Mouse (Mus musculus) embryonic facial prominence, embryonic 11.5 days (tissue): ENCODE data around the gene Nectin2. TPM values are rescaled to one million over a fixed set of nuclear protein-coding genes. Genes with fewer than 3 reads are reported as not detected.

ENCODE experiments used
- ATAC-seq: fragments of 200-750 bp; cut with Nextera tagmentation; replicated peaks from 2 replicates; pipeline ENCODE4 v1.8.0; 2017; ENCODE audit warnings: low read depth; ENCODE audit not compliant: insufficient number of reproducible peaks, low FRiP score, low TSS enrichment
- DNase-seq: peaks from one replicate; pipeline ENCODE4 v3.0.0-alpha.2; 2015; ENCODE audit warnings: low spot score
- H3K27ac ChIP-seq: fragments of 300-500 bp; sonication (generic); replicated peaks from 2 replicates; pipeline ENCODE4 v1.5.1; 2014; ENCODE audit warnings: mild to moderate bottlenecking, low read depth, low read length, control low read depth
- H3K27me3 ChIP-seq: fragments of 300-500 bp; sonication (generic); 2 replicates; pipeline ENCODE4 v1.6.1; 2014; ENCODE audit warnings: mild to moderate bottlenecking, low read length, moderate library complexity, mixed read lengths; ENCODE audit not compliant: control insufficient read depth, insufficient read depth
- H3K36me3 ChIP-seq: fragments of 300-500 bp; sonication (generic); replicated peaks from 2 replicates; pipeline ENCODE4 v1.6.1; 2014; ENCODE audit warnings: low read depth, mild to moderate bottlenecking, low read length, moderate library complexity, mixed read lengths; ENCODE audit not compliant: control insufficient read depth, insufficient read depth
- H3K4me1 ChIP-seq: fragments of 300-500 bp; sonication (generic); 2 replicates; pipeline ENCODE4 v1.6.1; 2014; ENCODE audit warnings: low read length, mixed read lengths; ENCODE audit not compliant: control insufficient read depth, insufficient read depth
- H3K4me2 ChIP-seq: fragments of 300-500 bp; sonication (generic); 2 replicates; pipeline ENCODE4 v1.6.1; 2014; ENCODE audit warnings: low read depth, mild to moderate bottlenecking, control low read depth, low read length, moderate library complexity
- H3K4me3 ChIP-seq: fragments of 300-500 bp; sonication (generic); 2 replicates; pipeline ENCODE4 v1.5.1; 2014; ENCODE audit warnings: low read depth, low read length, control low read depth
- H3K9ac ChIP-seq: fragments of 300-500 bp; sonication (generic); replicated peaks from 2 replicates; pipeline ENCODE4 v1.6.1; 2014; ENCODE audit warnings: mild to moderate bottlenecking, control low read depth, low read length
- H3K9me3 ChIP-seq: fragments of 300-500 bp; sonication (generic); replicated peaks from 2 replicates; pipeline ENCODE4 v1.6.1; 2016; ENCODE audit warnings: mild to moderate bottlenecking, low read length, inconsistent platforms, mixed read lengths; ENCODE audit not compliant: control insufficient read depth
- WGBS: fragments of 180-500 bp; shearing (Covaris S2); extraction: QIAGEN DNeasy Blood & Tissue Kit; methylation state at CpG from one replicate; pipeline ENCODE4 v1.1.7; 2014; 5-methylcytosine and 5-hydroxymethylcytosine counted together
- polyA plus RNA-seq: library from polyadenylated mRNA; unstranded; fragments of >200 nt; fragmentation: Nextera tagmentation; extraction: Ambion mirVana; gene quantifications from 2 replicates; pipeline ENCODE4 v1.2.1, GENCODE M21; 2014

The Nectin2 gene
- polyA plus RNA-seq, 1 experiment from 2014 or later, result 69.8 TPM

GRCm38 (mm10) chr7:19705271-19705670 lies 45.0 kb downstream of the Nectin2 start:
- Histone ChIP-seq H3K4me3 (no peak overlapping the region), H3K4me1 (0 out of 2 replicates have a peak, but pooled peaks cover 3% of the 10 kb centered on the region), H3K36me3 (peaks cover 3% of the 10 kb centered on the region), H3K9me3 (no peaks in the 10 kb centered on the region), H3K27me3 (no peaks in the 10 kb centered on the region), H3K4me2 (no peak overlapping the region), H3K9ac (no peak overlapping the region), H3K27ac (no peak overlapping the region)
- 92% methylated on average over 7 of the region's 7 CpGs for WGBS
- DNase-seq, result no peak
- no peak for ATAC-seq

GRCm38 (mm10) chr7:19704475-19704874 lies 45.8 kb downstream of the Nectin2 start:
- Histone ChIP-seq H3K4me1 (peaks cover 3% of the 10 kb centered on the region; the same call in 1 of the 2 replicates), H3K27me3 (no peaks in the 10 kb centered on the region), H3K9me3 (no peaks in the 10 kb centered on the region), H3K9ac (no peak overlapping the region), H3K27ac (no peak overlapping the region), H3K4me2 (no peak overlapping the region), H3K4me3 (no peak overlapping the region), H3K36me3 (peaks cover 3% of the 10 kb centered on the region)
- DNase-seq (no peak), ATAC-seq (no peak)
- 92% methylated on average over 4 of the region's 4 CpGs for whole genome bisulfite sequencing

GRCm38 (mm10) chr7:19702859-19703555 lies 47.3 kb downstream of the Nectin2 start:
- Histone ChIP-seq H3K9me3 (no peaks in the 10 kb centered on the region), H3K4me2 (no peak overlapping the region), H3K9ac (no peak overlapping the region), H3K27ac (no peak overlapping the region), H3K27me3 (no peaks in the 10 kb centered on the region), H3K4me1 (peaks cover 5% of the 10 kb centered on the region; the same call in 1 of the 2 replicates), H3K4me3 (no peak overlapping the region), H3K36me3 (no peaks in the 10 kb centered on the region; the same call in none of the 2 replicates)
- no peak for ATAC-seq
- WGBS, result 92% methylated on average over 16 of the region's 16 CpGs
- no peak for DNase-seq

GRCm38 (mm10) chr7:19701069-19701761 lies 49.1 kb downstream of the Nectin2 start:
- 29% methylated on average over 22 of the region's 22 CpGs for WGBS
- ATAC-seq (peak; percentile 46; the same call in 1 of the 2 replicates), DNase-seq (peak; percentile 75)
- Histone ChIP-seq H3K4me1 (peaks cover 5% of the 10 kb centered on the region; the same call in 1 of the 2 replicates), H3K36me3 (peaks cover 4% of the 10 kb centered on the region), H3K4me3 (no peak overlapping the region), H3K27me3 (no peaks in the 10 kb centered on the region), H3K4me2 (no peak overlapping the region), H3K27ac (no peak overlapping the region), H3K9me3 (no peaks in the 10 kb centered on the region), H3K9ac (peak overlapping the region; percentile 32; the same call in 1 of the 2 replicates)

GRCm38 (mm10) chr7:19700299-19701068 lies 49.8 kb downstream of the Nectin2 start:
- no peak overlapping the region for H3K27ac ChIP-seq
- no peak overlapping the region for H3K4me3 ChIP-seq
- peaks cover 4% of the 10 kb centered on the region for H3K36me3 ChIP-seq
- H3K9ac ChIP-seq, result peak overlapping the region; percentile 32; the same call in 1 of the 2 replicates
- H3K4me1 ChIP-seq, result peaks cover 5% of the 10 kb centered on the region; the same call in 1 of the 2 replicates
- H3K9me3 ChIP-seq, result no peaks in the 10 kb centered on the region
- WGBS, result 59% methylated on average over 12 of the region's 12 CpGs
- H3K27me3 ChIP-seq, result no peaks in the 10 kb centered on the region
- no peak overlapping the region for H3K4me2 ChIP-seq
- DNase-seq (no peak), ATAC-seq (no peak)

- no peak for DNase-seq
- ATAC-seq, result no peak
- Histone ChIP-seq H3K4me1 (peaks cover 5% of the 10 kb centered on the region; the same call in 1 of the 2 replicates), H3K4me3 (no peak overlapping the region), H3K4me2 (no peak overlapping the region; the same call in 1 of the 2 replicates), H3K27me3 (no peaks in the 10 kb centered on the region), H3K27ac (no peak overlapping the region), H3K9ac (no peak overlapping the region), H3K36me3 (peaks cover 4% of the 10 kb centered on the region), H3K9me3 (no peaks in the 10 kb centered on the region)
- 74% methylated on average over 4 of the region's 4 CpGs for WGBS
These were observed 50.5 kb downstream of the Nectin2 start for GRCm38 (mm10) chr7:19699827-19700148.

- Histone ChIP-seq H3K9me3 (no peaks in the 10 kb centered on the region), H3K27ac (no peak within 1 kb of the TSS; the same call in 1 of the 2 replicates), H3K4me1 (peaks cover 5% of the 10 kb centered on the region; the same call in 1 of the 2 replicates), H3K4me3 (peak within 1 kb of the TSS; percentile 35), H3K36me3 (peaks cover 4% of the 10 kb centered on the region), H3K27me3 (no peaks in the 10 kb centered on the region), H3K9ac (peak within 1 kb of the TSS; percentile 59), H3K4me2 (peak within 1 kb of the TSS; percentile 70)
- DNase-seq, result peak; percentile 74
- ATAC-seq, result peak; percentile 30
- WGBS, result under 1% methylated on average over 20 of the region's 20 CpGs
These were observed 51.1 kb downstream of the Nectin2 start, which contains the start of gene Apoe for GRCm38 (mm10) chr7:19698907-19699826. Gene Apoe, minus strand, starts transcription at chr7:19699188.
